Mouse (Mus musculus): ENCODE results near the gene Supt5. TPM values are rescaled to one million over a fixed set of nuclear protein-coding genes. Genes with fewer than 3 reads are reported as not detected.
A peak's percentile ranks its signal among the peaks of the same experiment; 100 is the strongest.

Supt5 gene
- polyA plus RNA-seq, 1 experiment from 2014 or later, result 91.8 TPM

GRCm38 (mm10) chr7:28318714-28319113, 19.8 kb downstream of the Supt5 start:
- H3K4me1 ChIP-seq (replicated peaks; ENCODE audit: control insufficient read depth, insufficient read depth, low read length), result no peaks in the 10 kb centered on the region
- no peak overlapping the region for H3K27ac ChIP-seq (ENCODE audit: low read length)
- H3K9me3 ChIP-seq (ENCODE audit: control insufficient read depth, low read length), result no peaks in the 10 kb centered on the region
- ATAC-seq (ENCODE audit: low read depth), result no peak
- H3K9ac ChIP-seq (ENCODE audit: low read length), result no peak overlapping the region
- H3K27me3 ChIP-seq (ENCODE audit: control insufficient read depth, insufficient read depth, low read depth, low read length), result no peaks in the 10 kb centered on the region
- H3K36me3 ChIP-seq (ENCODE audit: control insufficient read depth, insufficient read depth, low read length), result peaks cover 78% of the 10 kb centered on the region
- WGBS, result 90% methylated on average over 17 of the region's 17 CpGs
- H3K4me3 ChIP-seq (ENCODE audit: low read length), result no peak overlapping the region
- no peak overlapping the region for H3K4me2 ChIP-seq (ENCODE audit: low read depth, low read length)

- Histone ChIP-seq H3K4me1 (replicated peaks; ENCODE audit: control insufficient read depth, insufficient read depth, low read length) (no peaks in the 10 kb centered on the region), H3K36me3 (ENCODE audit: control insufficient read depth, insufficient read depth, low read length) (peaks cover 76% of the 10 kb centered on the region), H3K27me3 (ENCODE audit: control insufficient read depth, insufficient read depth, low read depth, low read length) (no peaks in the 10 kb centered on the region), H3K9me3 (ENCODE audit: control insufficient read depth, low read length) (no peaks in the 10 kb centered on the region), H3K27ac (ENCODE audit: low read length) (no peak overlapping the region), H3K4me2 (ENCODE audit: low read depth, low read length) (no peak overlapping the region), H3K4me3 (ENCODE audit: low read length) (no peak overlapping the region), H3K9ac (ENCODE audit: low read length) (no peak overlapping the region)
- ATAC-seq (ENCODE audit: low read depth), result no peak
- 75% methylated on average over 3 of the region's 3 CpGs for WGBS
Measured at GRCm38 (mm10) chr7:28318036-28318435, 20.5 kb downstream of the Supt5 start.

- WGBS, result under 1% methylated on average over 45 of the region's 45 CpGs
- H3K4me1 ChIP-seq (replicated peaks; ENCODE audit: control insufficient read depth, insufficient read depth, low read length), result peaks cover 9% of the 10 kb centered on the region
- peak within 1 kb of the TSS; percentile 94 for H3K9ac ChIP-seq (ENCODE audit: low read length)
- no peaks in the 10 kb centered on the region for H3K27me3 ChIP-seq (ENCODE audit: control insufficient read depth, insufficient read depth, low read depth, low read length)
- H3K4me2 ChIP-seq (ENCODE audit: low read depth, low read length), result peak within 1 kb of the TSS; percentile 86
- H3K27ac ChIP-seq (ENCODE audit: low read length), result 0 out of 2 replicates have a peak within 1 kb of the TSS, but pooled peaks have one; percentile 46
- ATAC-seq (ENCODE audit: low read depth), result peak; percentile 98
- no peaks in the 10 kb centered on the region for H3K9me3 ChIP-seq (ENCODE audit: control insufficient read depth, low read length)
- H3K4me3 ChIP-seq (ENCODE audit: low read length), result peak within 1 kb of the TSS; percentile 95
- H3K36me3 ChIP-seq (ENCODE audit: control insufficient read depth, insufficient read depth, low read length), result peaks cover 43% of the 10 kb centered on the region
Measured at GRCm38 (mm10) chr7:28311926-28312543, 26.5 kb downstream of the Supt5 start, which contains the start of gene Timm50. Gene Timm50, minus strand, starts transcription at chr7:28312072.

GRCm38 (mm10) chr7:28311151-28311925, 27.2 kb downstream of the Supt5 start:
- H3K27me3 ChIP-seq (ENCODE audit: control insufficient read depth, insufficient read depth, low read depth, low read length), result no peaks in the 10 kb centered on the region
- WGBS, result 5% methylated on average over 35 of the region's 35 CpGs
- peaks cover 9% of the 10 kb centered on the region for H3K4me1 ChIP-seq (replicated peaks; ENCODE audit: control insufficient read depth, insufficient read depth, low read length)
- H3K27ac ChIP-seq (ENCODE audit: low read length), result 0 out of 2 replicates have a peak overlapping the region, but pooled peaks have one; percentile 46
- peaks cover 43% of the 10 kb centered on the region for H3K36me3 ChIP-seq (ENCODE audit: control insufficient read depth, insufficient read depth, low read length)
- peak; percentile 59 for ATAC-seq (ENCODE audit: low read depth)
- H3K9ac ChIP-seq (ENCODE audit: low read length), result peak overlapping the region; percentile 94
- no peaks in the 10 kb centered on the region for H3K9me3 ChIP-seq (ENCODE audit: control insufficient read depth, low read length)
- H3K4me2 ChIP-seq (ENCODE audit: low read depth, low read length), result peak overlapping the region; percentile 86
- peak overlapping the region; percentile 95 for H3K4me3 ChIP-seq (ENCODE audit: low read length)

GRCm38 (mm10) chr7:28309737-28310136, 28.8 kb downstream of the Supt5 start:
- no peak overlapping the region for H3K27ac ChIP-seq (ENCODE audit: low read length)
- H3K36me3 ChIP-seq (ENCODE audit: control insufficient read depth, insufficient read depth, low read length), result peaks cover 41% of the 10 kb centered on the region
- H3K9ac ChIP-seq (ENCODE audit: low read length), result no peak overlapping the region
- peaks cover 9% of the 10 kb centered on the region for H3K4me1 ChIP-seq (replicated peaks; ENCODE audit: control insufficient read depth, insufficient read depth, low read length)
- H3K9me3 ChIP-seq (ENCODE audit: control insufficient read depth, low read length), result no peaks in the 10 kb centered on the region
- ATAC-seq (ENCODE audit: low read depth), result no peak
- no peak overlapping the region for H3K4me3 ChIP-seq (ENCODE audit: low read length)
- H3K4me2 ChIP-seq (ENCODE audit: low read depth, low read length), result no peak overlapping the region
- no peaks in the 10 kb centered on the region for H3K27me3 ChIP-seq (ENCODE audit: control insufficient read depth, insufficient read depth, low read depth, low read length)
- 50% methylated on average over 9 of the region's 9 CpGs for WGBS

- H3K9ac ChIP-seq (ENCODE audit: low read length), result no peak overlapping the region
- peaks cover 37% of the 10 kb centered on the region for H3K36me3 ChIP-seq (ENCODE audit: control insufficient read depth, insufficient read depth, low read length)
- no peak overlapping the region for H3K4me3 ChIP-seq (ENCODE audit: low read length)
- ATAC-seq (ENCODE audit: low read depth), result no peak
- 94% methylated on average over 8 of the region's 8 CpGs for WGBS
- H3K9me3 ChIP-seq (ENCODE audit: control insufficient read depth, low read length), result no peaks in the 10 kb centered on the region
- H3K27ac ChIP-seq (ENCODE audit: low read length), result no peak overlapping the region
- H3K27me3 ChIP-seq (ENCODE audit: control insufficient read depth, insufficient read depth, low read depth, low read length), result peaks cover 8% of the 10 kb centered on the region
- H3K4me1 ChIP-seq (replicated peaks; ENCODE audit: control insufficient read depth, insufficient read depth, low read length), result peaks cover 13% of the 10 kb centered on the region
- H3K4me2 ChIP-seq (ENCODE audit: low read depth, low read length), result no peak overlapping the region
Measured at GRCm38 (mm10) chr7:28306216-28306615, 32.3 kb downstream of the Supt5 start.

- peaks cover 37% of the 10 kb centered on the region for H3K36me3 ChIP-seq (ENCODE audit: control insufficient read depth, insufficient read depth, low read length)
- WGBS, result 90% methylated on average over 10 of the region's 10 CpGs
- no peaks in the 10 kb centered on the region for H3K9me3 ChIP-seq (ENCODE audit: control insufficient read depth, low read length)
- ATAC-seq (ENCODE audit: low read depth), result no peak
- no peak overlapping the region for H3K4me2 ChIP-seq (ENCODE audit: low read depth, low read length)
- peaks cover 14% of the 10 kb centered on the region for H3K27me3 ChIP-seq (ENCODE audit: control insufficient read depth, insufficient read depth, low read depth, low read length)
- no peak overlapping the region for H3K4me3 ChIP-seq (ENCODE audit: low read length)
- no peak overlapping the region for H3K9ac ChIP-seq (ENCODE audit: low read length)
- H3K4me1 ChIP-seq (replicated peaks; ENCODE audit: control insufficient read depth, insufficient read depth, low read length), result peaks cover 7% of the 10 kb centered on the region
- H3K27ac ChIP-seq (ENCODE audit: low read length), result no peak overlapping the region
Measured at GRCm38 (mm10) chr7:28305641-28306040, 32.9 kb downstream of the Supt5 start.

GRCm38 (mm10) chr7:28301616-28302433, 36.7 kb downstream of the Supt5 start, which contains the start of gene Dll3:
Gene Dll3, minus strand, starts transcription at chr7:28302238.
- Histone ChIP-seq H3K27me3 (ENCODE audit: control insufficient read depth, insufficient read depth, low read depth, low read length) (peaks cover 36% of the 10 kb centered on the region), H3K36me3 (ENCODE audit: control insufficient read depth, insufficient read depth, low read length) (peaks cover 18% of the 10 kb centered on the region), H3K4me1 (replicated peaks; ENCODE audit: control insufficient read depth, insufficient read depth, low read length) (peaks cover 5% of the 10 kb centered on the region), H3K9me3 (ENCODE audit: control insufficient read depth, low read length) (no peaks in the 10 kb centered on the region), H3K9ac (ENCODE audit: low read length) (peak within 1 kb of the TSS; percentile 34; the same call in 1 of the 2 replicates), H3K4me2 (ENCODE audit: low read depth, low read length) (peak within 1 kb of the TSS; percentile 49), H3K27ac (ENCODE audit: low read length) (no peak within 1 kb of the TSS), H3K4me3 (ENCODE audit: low read length) (peak within 1 kb of the TSS; percentile 26)
- ATAC-seq (ENCODE audit: low read depth), result peak; percentile 65; the same call in 1 of the 2 replicates
- 2% methylated on average over 30 of the region's 30 CpGs for WGBS
